Mouse (Mus musculus) bone marrow, adult 2 months (tissue): ENCODE data around the gene Marc2.

ENCODE experiments used
- CTCF ChIP-seq: fragments of 200-500 bp; IDR thresholded peaks from 2 replicates; pipeline ENCODE4 v1.5.1; 2011; ENCODE audit warnings: low read length, control low read depth; ENCODE audit not compliant: control insufficient read depth, insufficient read depth
- POLR2A ChIP-seq: fragments of 200-500 bp; IDR thresholded peaks from 2 replicates; pipeline ENCODE4 v1.6.1; 2011; ENCODE audit warnings: low read depth, mild to moderate bottlenecking, control low read depth, low read length, borderline replicate concordance; ENCODE audit not compliant: control insufficient read depth

DNA sequence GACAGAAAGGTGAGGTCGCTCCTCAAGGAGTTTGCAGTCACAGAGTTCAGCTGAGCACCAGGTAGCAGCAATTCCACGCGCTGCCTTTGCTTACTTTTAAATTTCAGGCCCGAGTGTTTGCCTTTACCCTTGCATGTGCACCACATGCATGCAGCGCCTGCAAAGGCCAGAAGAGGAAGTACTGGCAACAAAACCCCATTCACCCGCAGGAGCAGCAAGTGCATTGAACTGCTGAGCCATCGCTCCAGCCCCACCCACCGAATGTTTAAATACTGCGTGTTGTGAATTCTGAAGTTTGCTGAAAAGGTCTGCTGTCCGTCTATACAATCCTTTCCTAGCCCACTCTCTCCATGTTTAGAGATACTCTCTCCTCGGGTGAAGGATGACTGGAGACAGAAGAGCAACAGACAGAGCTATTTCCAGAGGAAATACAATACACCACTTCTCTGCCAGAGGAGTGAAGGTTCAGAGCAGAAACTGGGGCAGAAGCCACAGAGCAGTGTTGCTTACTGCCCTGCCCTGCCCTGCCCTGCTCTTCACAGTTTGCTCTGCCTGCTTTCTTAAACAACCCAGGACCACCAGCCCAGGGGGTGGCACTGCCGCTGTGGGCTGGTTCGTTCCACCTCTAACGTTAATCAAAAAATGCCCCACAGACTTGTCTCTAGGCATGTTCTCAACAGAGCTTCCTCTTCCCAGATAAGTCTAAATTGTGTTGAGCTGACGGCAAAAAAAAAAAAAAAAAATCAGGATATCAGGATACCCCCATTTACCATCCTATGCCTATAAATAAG lies 38.4 kb downstream of the Marc2 start:
- no peak for TF ChIP-seq CTCF
- no peak for TF ChIP-seq POLR2A
